Mouse (Mus musculus): ENCODE results near the gene Nr4a1.

GRCm38 (mm10) chr15:101230503-101230902 is 23.6 kb upstream of the Nr4a1 start:
- TF ChIP-seq CTCF (IDR thresholded peaks at IDR 0.05; ENCODE audit: insufficient read depth, low read depth, low read length) (no peak), POLR2A (IDR thresholded peaks at IDR 0.05; ENCODE audit: insufficient read depth, low read depth, low read length) (no peak)

All from olfactory bulb, adult 2 months (tissue).